Mouse (Mus musculus): ENCODE measurements at regions not wholly inside any gene's neighbourhood (a gene's known extent, or its start where the extent isn't known, plus 50 kb on each side); places are given as distances from the start of the nearest gene placed in this dataset.
"Not testable (repeated sequence)": the region's sequence is repeated elsewhere in the genome, so short reads cannot be mapped to it uniquely, and the experiment has no call there.

DNA sequence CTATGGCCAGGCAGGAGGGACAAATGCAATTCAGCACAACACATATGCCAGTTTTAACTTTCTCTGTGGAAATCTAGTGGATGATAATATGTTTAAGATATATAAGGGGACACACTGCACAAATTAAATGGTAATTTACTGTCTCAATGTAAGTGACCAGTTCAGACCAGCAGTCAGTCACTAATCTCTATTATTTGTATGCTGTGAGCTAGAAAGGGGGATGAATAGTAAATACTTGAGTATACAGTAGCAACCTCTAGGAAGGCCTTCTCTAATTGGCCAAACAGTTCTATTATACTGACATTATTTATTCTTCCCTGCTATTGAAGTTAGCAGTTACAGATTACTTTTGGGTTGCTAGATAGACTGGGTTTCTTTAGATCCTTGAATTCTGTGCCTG, 391.2 kb downstream of the Fign start:
- DNase-seq (ENCODE audit: low spot score in 2 of 2): no peak

DNA sequence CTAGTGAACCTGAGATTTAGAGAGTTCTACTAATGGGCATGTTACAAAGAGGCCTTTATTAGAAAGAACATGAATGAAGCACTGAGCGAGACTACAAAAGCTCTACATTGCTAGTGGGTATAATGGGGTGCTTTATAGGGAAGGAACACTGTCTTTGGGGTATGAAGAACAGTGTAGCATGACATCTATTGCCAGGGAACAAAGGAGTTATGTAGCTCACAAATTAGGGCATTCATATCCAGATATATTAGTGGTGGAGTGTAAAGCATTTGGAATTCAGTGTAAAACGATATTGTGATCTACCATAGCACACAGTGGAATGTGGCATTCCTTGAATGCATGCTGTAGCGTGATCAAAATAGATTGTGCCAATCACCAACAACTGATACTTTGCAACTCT, 391.7 kb downstream of the Fign start:
- DNase-seq (ENCODE audit: low spot score in 2 of 2): no peak

DNA sequence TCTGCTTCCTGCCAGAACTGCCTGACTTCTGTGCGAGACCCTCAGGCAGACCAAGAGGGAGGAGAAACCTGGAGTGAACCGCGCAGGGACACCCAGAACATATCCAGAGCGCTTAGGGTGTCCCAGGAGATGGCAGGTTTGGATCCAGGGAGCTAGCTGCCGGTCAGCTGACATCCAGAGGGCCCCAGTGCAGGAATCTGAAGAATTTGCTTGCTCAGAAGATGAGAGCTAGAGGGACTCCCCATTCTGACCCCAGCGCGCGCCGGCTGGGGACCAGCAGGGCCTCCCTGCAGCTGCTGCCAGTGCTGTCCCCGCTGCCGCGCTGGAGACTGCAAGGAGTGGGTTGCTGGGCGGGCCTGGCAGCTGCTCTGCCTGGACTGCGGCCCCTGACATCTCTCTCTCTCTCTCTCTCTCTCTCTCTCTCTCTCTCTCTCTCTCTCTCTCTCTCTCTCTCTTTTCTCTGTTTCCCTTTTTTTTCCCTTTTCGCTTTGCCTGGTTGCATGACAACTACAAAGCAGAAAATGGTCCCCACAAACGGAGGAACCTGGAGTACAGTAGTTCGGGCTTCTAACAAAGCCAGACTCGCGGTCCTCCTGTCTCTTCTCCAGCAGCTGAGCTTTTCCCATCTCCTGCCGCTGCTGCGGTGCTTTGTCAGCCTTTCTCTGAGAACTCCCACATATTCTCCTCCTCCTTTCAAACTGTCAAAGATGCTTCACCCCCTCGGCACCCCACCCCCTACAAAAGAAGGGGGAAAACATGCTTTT, 395.3 kb downstream of the Fign start:
- DNase-seq (ENCODE audit: low spot score in 2 of 2): peak; percentile 20 to 29

DNA sequence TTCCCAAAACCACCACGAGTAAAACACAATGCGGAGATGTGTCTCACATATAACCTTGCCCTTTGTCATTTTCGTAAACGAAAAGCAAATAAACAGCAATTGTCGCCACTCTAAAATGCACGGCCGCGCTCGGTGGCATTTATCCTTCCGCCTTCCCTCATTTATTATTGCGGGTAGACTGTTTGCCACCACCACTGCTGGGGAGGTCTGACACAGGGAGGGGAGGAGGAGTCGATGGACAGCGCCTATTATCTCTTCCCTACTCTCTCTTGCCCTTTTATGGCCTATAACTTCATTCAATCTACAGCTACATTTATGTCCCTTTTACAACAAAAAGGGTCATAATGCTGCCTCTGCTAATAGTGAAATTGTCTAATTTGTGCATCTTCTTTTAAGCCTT, 396.0 kb downstream of the Fign start:
- DNase-seq (ENCODE audit: low spot score in 2 of 2): no peak

DNA sequence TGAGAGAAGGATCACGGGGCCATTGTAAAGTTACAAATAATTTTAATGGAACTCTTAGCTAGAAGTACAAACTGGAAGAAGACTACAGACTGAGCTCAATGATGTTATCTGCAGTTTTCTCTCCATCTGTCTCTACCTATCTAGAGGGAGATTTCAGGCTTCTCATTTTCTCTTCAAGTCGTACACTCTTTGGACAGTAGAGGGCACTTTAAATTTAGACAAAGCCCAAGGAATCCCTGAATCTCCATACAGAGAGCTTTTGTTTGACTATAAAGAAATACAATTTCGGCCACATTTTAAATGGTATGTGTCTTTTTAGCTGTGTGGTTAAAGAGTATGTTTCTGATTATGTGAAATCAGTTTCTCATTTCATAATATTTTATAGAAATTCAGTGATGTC, 397.6 kb downstream of the Fign start:
- peak in 1 of 2 experiments; percentile 6 for DNase-seq (ENCODE audit: low spot score in 2 of 2)

DNA sequence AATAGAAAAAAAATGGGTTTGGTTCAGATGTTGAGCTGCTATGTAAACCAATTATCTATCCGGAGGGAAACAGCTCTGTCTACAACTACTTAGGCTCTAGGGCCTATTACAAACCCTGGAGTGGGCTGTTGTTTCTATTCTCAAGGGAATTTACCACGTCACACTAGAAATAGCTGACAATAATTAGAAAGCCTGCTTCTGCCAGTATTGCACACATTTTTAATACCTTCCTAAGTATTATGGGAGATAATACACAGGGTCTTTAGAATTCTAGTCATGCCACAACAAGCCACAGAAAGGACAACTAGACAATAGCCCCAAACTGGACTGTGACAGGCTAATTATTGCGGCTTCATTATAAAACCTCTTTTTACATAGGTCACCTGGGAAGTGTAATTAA, 428.1 kb downstream of the Fign start:
- DNase-seq (ENCODE audit: low spot score in 2 of 2): no peak

DNA sequence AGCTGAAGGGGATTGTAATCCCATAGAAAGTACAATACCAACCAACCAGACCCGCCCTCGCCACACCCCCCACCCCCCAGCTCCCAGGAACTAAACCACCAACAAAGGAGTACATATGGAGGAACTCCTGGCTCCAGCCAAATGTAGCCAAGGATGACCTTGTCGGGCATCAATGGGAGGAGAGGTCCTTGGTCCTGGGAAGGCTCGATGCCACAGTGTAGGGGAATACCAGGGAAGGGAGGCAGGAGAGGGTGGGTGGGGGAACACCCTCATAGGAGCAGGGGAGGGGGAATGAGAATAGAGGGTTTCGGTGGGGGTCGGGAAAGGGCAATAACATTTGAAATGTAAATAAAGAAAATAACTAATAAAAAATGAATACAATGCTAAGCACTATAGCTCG, 429.1 kb downstream of the Fign start:
- no peak for DNase-seq (ENCODE audit: low spot score in 2 of 2)

DNA sequence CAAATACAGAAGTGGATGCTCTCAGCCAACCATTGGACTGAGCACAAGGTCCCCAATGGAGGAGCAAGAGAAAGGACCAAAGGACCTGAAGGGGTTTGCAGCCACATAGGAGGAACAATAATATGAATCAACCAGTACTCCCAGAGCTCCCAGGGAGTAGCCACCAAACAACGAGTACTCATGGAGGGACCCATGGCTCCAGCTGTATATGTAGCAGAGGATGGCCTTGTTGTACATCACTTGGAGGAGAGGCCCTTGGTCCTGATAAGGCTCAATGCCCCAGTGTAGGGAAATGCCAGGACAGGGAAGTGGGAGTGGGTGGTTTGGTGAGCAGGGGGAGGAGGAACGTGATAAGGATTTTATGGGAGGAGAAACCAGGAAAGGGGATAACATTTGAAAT, 437.9 kb downstream of the Fign start:
- DNase-seq (ENCODE audit: low spot score in 2 of 2): not testable (repeated sequence)

Measured in right cerebral cortex, adult 2 months (tissue).